Mouse (Mus musculus) olfactory bulb, adult 2 months (tissue): ENCODE results near the gene Pla2g5.

ENCODE experiments used
- CTCF ChIP-seq: fragments of 200-500 bp; IDR thresholded peaks from 2 replicates; pipeline ENCODE4 v1.5.1; 2012; ENCODE audit warnings: low read depth, mild to moderate bottlenecking, low read length, moderate library complexity; ENCODE audit not compliant: insufficient read depth
- POLR2A ChIP-seq: fragments of 200-500 bp; IDR thresholded peaks from 2 replicates; pipeline ENCODE4 v1.6.1; 2012; ENCODE audit warnings: mild to moderate bottlenecking, low read depth, low read length, moderate library complexity; ENCODE audit not compliant: insufficient read depth

DNA sequence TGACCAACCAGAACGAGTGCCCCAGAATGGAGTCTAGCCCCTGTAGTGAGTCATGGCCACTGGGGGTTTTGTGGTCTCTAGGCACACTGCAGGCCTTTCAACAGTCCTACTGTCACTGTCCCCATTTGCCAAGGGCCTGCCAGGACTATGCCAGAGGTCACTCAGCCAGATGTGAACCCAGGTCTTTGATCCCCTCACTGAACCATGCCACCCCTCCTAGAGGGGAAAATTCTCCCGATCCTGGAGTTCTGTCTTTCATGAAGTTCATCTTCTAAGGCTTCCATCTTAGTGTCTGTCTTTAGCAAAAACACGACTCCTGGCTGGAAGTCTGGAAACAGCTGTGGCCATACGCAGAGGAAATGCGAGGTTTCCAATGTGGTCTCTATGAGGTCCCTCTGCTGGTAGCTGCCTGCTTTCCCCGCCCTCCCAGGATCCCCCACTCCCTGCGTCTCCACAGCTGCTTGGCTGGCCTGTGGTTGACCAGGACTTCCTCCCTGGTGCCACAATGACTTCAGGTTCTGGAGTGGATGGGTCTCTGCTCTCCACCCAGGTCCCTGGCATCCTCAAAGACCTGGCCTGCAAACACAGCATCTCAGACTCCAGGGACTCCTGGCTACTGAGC, 56.3 kb downstream of the Pla2g5 start:
- TF ChIP-seq POLR2A (no peak), CTCF (no peak)
